Mouse (Mus musculus) cerebellum, postnatal 10 days (tissue): ENCODE data around the gene Mob3a.

ENCODE experiments used
- DNase-seq, 2 experiments: peaks; one replicate each; pipeline ENCODE4 v3.0.0; 2021; ENCODE audit warnings: mixed read lengths in 2 of 2

The Mob3a gene

GRCm38 (mm10) chr10:80677128-80677875, 24.5 kb downstream of the Mob3a start:
- peak in 1 of 2 experiments; percentile 10 for DNase-seq

- DNase-seq, result peak; percentile 100
Observed at GRCm38 (mm10) chr10:80676198-80676928, 25.4 kb downstream of the Mob3a start.

GRCm38 (mm10) chr10:80675405-80676197, 26.2 kb downstream of the Mob3a start:
- DNase-seq, result no peak

GRCm38 (mm10) chr10:80674851-80675404, 26.8 kb downstream of the Mob3a start:
- no peak for DNase-seq

GRCm38 (mm10) chr10:80674161-80674711, 27.5 kb downstream of the Mob3a start:
- peak; percentile 43 to 45 for DNase-seq

GRCm38 (mm10) chr10:80673690-80674089, 28.1 kb downstream of the Mob3a start:
- no peak for DNase-seq

- DNase-seq, result no peak
Observed at GRCm38 (mm10) chr10:80671936-80672690, 29.7 kb downstream of the Mob3a start.

- no peak for DNase-seq
Observed at GRCm38 (mm10) chr10:80671251-80671650, 30.5 kb downstream of the Mob3a start.

GRCm38 (mm10) chr10:80670531-80670930, 31.2 kb downstream of the Mob3a start:
- peak in 1 of 2 experiments; percentile 47 for DNase-seq

- peak; percentile 93 to 94 for DNase-seq
Observed at GRCm38 (mm10) chr10:80669737-80670485, 31.9 kb downstream of the Mob3a start.

- DNase-seq, result no peak
Observed at GRCm38 (mm10) chr10:80669018-80669417, 32.8 kb downstream of the Mob3a start.

GRCm38 (mm10) chr10:80668614-80669013, 33.2 kb downstream of the Mob3a start:
- peak; percentile 82 to 83 for DNase-seq

- DNase-seq, result no peak
Observed at GRCm38 (mm10) chr10:80666837-80667412, 34.9 kb downstream of the Mob3a start.

- DNase-seq, result no peak
Observed at GRCm38 (mm10) chr10:80665981-80666733, 35.6 kb downstream of the Mob3a start.

GRCm38 (mm10) chr10:80665459-80665858, 36.3 kb downstream of the Mob3a start:
- peak in 1 of 2 experiments; percentile 51 for DNase-seq

- DNase-seq, result peak in 1 of 2 experiments; percentile 44
Observed at GRCm38 (mm10) chr10:80665016-80665380, 36.8 kb downstream of the Mob3a start.

GRCm38 (mm10) chr10:80664197-80665015, 37.4 kb downstream of the Mob3a start:
- DNase-seq, result peak; percentile 73 to 80

- no peak for DNase-seq
Observed at GRCm38 (mm10) chr10:80663485-80664196, 38.1 kb downstream of the Mob3a start.
